Mouse (Mus musculus) layer of hippocampus, postnatal 10 days (tissue): ENCODE data around the gene Amz1. TPM values are rescaled to one million over a fixed set of nuclear protein-coding genes. Genes with fewer than 3 reads are reported as not detected.

Experiments
- DNase-seq, 2 experiments: peaks; one replicate each; pipeline ENCODE4 v3.0.0; 2021; ENCODE audit warnings: low spot score in 2 of 2
- total RNA-seq, 2 experiments: library from RNA; stranded (reverse); gene quantifications; 2 replicates each; pipeline ENCODE4 v1.2.3; 2021

Gene Amz1
- total RNA-seq, 2 experiments from 2014 or later, result 27.1 to 28.8 TPM

- no peak for DNase-seq
These were observed 76.5 kb downstream of the Amz1 start for GRCm38 (mm10) chr5:140800288-140800923.

- no peak for DNase-seq
These were observed 77.9 kb downstream of the Amz1 start for GRCm38 (mm10) chr5:140801782-140802181.

GRCm38 (mm10) chr5:140806252-140806651, 82.3 kb downstream of the Amz1 start:
- no peak for DNase-seq

GRCm38 (mm10) chr5:140806939-140807338, 83.0 kb downstream of the Amz1 start:
- no peak for DNase-seq

Other genes with a start within 250 kb of the Amz1 start
- 10 to 100 TPM; 17.8 to 21.3 TPM for gene Chst12, start 218.6 kb upstream of the Amz1 start, total RNA-seq
- not detected for gene Grifin, start 159.1 kb upstream of the Amz1 start, total RNA-seq
- 10 to 100 TPM; 29.3 to 38.8 TPM for gene Lfng, start 116.8 kb upstream of the Amz1 start, total RNA-seq
- 100 to 1,000 TPM; 371 to 388 TPM for gene Ttyh3, start 75.1 kb upstream of the Amz1 start, total RNA-seq
- 10 to 100 TPM; 53.7 to 54.5 TPM for gene Iqce, start 21.7 kb upstream of the Amz1 start, total RNA-seq
- gene Brat1, start 19.1 kb upstream of the Amz1 start, total RNA-seq, result 10 to 100 TPM; 27.6 to 28.5 TPM
- gene Gna12, start 106.3 kb downstream of the Amz1 start, total RNA-seq, result 10 to 100 TPM; 84.6 to 85.9 TPM